Mouse (Mus musculus) erythroblast, embryonic 14.5 days (primary cell): Measurements from ENCODE around the gene Slc25a17. TPM values are rescaled to one million over a fixed set of nuclear protein-coding genes. Genes with fewer than 3 reads are reported as not detected.

Experiments used
- H3K27me3 ChIP-seq: 2 replicates; pipeline ENCODE4 v1.6.1; 2012; ENCODE audit warnings: inconsistent platforms; ENCODE audit not compliant: control insufficient read depth
- H3K36me3 ChIP-seq: 2 replicates; pipeline ENCODE4 v1.6.1; 2012; ENCODE audit warnings: mild to moderate bottlenecking, inconsistent platforms; ENCODE audit not compliant: control insufficient read depth
- H3K4me1 ChIP-seq: 2 replicates; pipeline ENCODE4 v1.6.1; 2012; ENCODE audit warnings: inconsistent platforms; ENCODE audit not compliant: control insufficient read depth
- H3K4me3 ChIP-seq: replicated peaks from 2 replicates; pipeline ENCODE3; 2012; ENCODE audit warnings: moderate library complexity, mild to moderate bottlenecking, inconsistent platforms
- H3K9me3 ChIP-seq: 2 replicates; pipeline ENCODE4 v1.6.1; 2012; ENCODE audit warnings: low read length, inconsistent platforms, mixed read lengths; ENCODE audit not compliant: control insufficient read depth
- GATA1 ChIP-seq: IDR thresholded peaks from 2 replicates; pipeline ENCODE4 v1.6.1; 2012; ENCODE audit warnings: low read length, inconsistent platforms, mixed read lengths
- TAL1 ChIP-seq: IDR thresholded peaks from 3 replicates; pipeline ENCODE4 v1.6.1; 2012; ENCODE audit warnings: low read length, inconsistent platforms, mixed read lengths
- polyA plus RNA-seq: library from polyadenylated mRNA; stranded (reverse); fragments of >175 nt; gene quantifications from 2 replicates; pipeline ENCODE4 v1.2.3, GENCODE M21; 2012

Slc25a17 gene
- polyA plus RNA-seq, 1 experiment: 0.54 TPM

DNA sequence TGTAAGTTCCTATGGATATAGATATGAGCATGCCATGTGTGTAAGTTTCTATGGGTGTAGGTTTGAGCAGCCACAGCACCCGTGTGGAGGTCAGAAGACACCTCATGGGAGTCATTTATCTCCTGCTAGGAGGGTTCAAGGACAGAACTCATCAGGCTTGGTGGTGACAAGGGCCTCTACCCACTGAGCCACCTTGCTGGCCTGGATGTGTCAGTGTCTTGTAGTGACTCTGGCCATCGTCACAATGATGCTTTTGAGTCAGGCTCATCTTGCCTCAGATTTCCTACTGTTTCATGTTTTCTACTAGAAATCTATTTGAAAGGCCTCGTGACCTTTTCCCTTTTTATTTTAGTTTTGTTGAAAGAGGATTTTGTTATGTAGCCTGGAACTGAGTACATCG is 61.1 kb downstream of the Slc25a17 start:
- Histone ChIP-seq H3K27me3 (no peaks in the 10 kb centered on the region), H3K36me3 (no peaks in the 10 kb centered on the region), H3K9me3 (no peaks in the 10 kb centered on the region; the same call in none of the 2 replicates), H3K4me1 (peaks cover 2% of the 10 kb centered on the region; the same call in 1 of the 2 replicates), H3K4me3 (no peak overlapping the region)
- TF ChIP-seq TAL1 (no peak), GATA1 (no peak)

DNA sequence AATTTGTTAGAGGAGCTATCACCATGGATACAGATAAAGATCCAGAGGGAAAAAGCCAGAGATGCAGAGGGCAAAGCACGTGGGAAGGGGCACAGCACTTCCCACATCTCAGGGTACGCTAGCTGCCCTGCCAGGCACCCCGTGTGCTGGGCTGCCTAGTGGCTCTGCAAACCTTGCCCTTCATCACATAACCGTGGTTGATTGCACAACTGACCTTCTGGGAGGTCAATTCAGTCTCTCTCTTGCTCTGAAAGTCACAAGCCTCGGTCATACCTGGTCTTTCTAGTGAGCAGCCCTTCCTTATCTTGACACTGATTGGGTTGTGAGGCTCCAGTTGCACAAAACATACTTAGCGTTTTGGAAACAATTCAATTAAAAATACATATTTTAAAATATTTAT is 62.4 kb downstream of the Slc25a17 start:
- no peak for TF ChIP-seq GATA1
- no peak for TF ChIP-seq TAL1
- no peaks in the 10 kb centered on the region for H3K27me3 ChIP-seq
- H3K36me3 ChIP-seq: no peaks in the 10 kb centered on the region
- H3K4me3 ChIP-seq: no peak overlapping the region
- H3K9me3 ChIP-seq: no peaks in the 10 kb centered on the region; the same call in none of the 2 replicates
- peaks cover 2% of the 10 kb centered on the region; the same call in 1 of the 2 replicates for H3K4me1 ChIP-seq

DNA sequence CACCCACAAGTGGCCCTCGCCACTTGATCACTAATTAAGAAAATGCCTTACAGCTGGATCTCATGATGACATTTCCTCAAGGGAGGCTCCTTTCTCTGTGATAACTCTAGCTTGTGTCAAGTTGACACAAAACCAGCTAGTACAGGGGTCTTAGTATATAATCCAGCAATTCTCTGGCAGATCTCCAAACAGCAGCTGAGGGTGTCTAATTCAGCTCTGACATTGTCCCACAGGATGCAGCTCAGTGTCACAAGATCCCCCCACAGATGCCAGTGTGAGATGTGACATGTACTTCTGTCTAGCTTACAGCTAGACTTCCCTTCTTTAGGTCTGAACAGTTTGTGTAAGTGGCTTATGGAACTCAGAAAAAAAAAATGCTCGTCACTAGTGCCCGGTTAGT is 63.1 kb downstream of the Slc25a17 start:
- Histone ChIP-seq H3K9me3 (no peaks in the 10 kb centered on the region), H3K4me1 (peaks cover 2% of the 10 kb centered on the region; the same call in 1 of the 2 replicates), H3K27me3 (no peaks in the 10 kb centered on the region), H3K4me3 (no peak overlapping the region), H3K36me3 (no peaks in the 10 kb centered on the region)
- no peak for TF ChIP-seq TAL1
- TF ChIP-seq GATA1: no peak

DNA sequence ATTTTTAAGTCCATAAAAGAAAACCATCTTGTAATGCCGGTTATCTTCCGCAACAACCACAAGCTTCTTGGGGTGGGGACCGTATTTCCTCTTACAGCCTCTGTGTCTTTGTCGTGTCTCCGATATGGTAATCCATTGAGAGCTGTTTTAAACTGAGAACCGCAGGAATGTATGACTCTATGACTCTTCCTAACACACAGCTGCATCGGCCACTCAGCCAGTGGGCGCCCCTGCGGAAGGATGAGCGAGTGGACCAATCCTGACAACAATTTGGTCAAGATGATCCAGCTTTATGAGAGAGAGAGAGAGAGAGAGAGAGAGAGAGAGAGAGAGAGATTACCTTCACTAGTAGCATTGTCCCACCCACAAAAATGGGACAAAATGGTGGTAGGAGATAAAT is 65.7 kb downstream of the Slc25a17 start:
- H3K9me3 ChIP-seq: peaks cover 3% of the 10 kb centered on the region; the same call in 1 of the 2 replicates
- H3K4me3 ChIP-seq: no peak overlapping the region
- H3K36me3 ChIP-seq: no peaks in the 10 kb centered on the region
- no peaks in the 10 kb centered on the region for H3K27me3 ChIP-seq
- TF ChIP-seq TAL1: no peak
- no peak for TF ChIP-seq GATA1
- H3K4me1 ChIP-seq: no peaks in the 10 kb centered on the region

DNA sequence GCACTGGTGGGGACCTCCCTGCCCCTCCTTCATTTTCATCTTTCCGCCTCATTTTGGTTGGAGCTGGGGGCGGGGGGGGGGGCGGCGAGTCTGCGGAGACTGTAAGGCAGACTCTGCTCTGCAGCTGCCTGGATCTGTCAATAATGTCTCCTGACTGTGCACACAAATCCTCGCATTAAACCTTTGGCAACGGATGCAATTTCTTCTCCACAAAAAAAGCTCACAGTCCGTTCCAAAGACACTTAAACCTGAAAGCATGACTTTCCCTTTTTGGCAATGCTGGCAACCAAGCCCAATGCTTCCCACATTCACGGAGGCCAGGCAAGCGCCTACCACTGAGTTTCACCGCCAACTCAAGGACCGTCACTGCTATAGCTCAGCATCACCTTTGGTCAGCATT is 66.2 kb downstream of the Slc25a17 start:
- Histone ChIP-seq H3K4me1 (no peaks in the 10 kb centered on the region), H3K9me3 (peaks cover 3% of the 10 kb centered on the region; the same call in 1 of the 2 replicates), H3K27me3 (no peaks in the 10 kb centered on the region), H3K4me3 (no peak overlapping the region), H3K36me3 (no peaks in the 10 kb centered on the region)
- TF ChIP-seq GATA1: no peak
- TF ChIP-seq TAL1: no peak

DNA sequence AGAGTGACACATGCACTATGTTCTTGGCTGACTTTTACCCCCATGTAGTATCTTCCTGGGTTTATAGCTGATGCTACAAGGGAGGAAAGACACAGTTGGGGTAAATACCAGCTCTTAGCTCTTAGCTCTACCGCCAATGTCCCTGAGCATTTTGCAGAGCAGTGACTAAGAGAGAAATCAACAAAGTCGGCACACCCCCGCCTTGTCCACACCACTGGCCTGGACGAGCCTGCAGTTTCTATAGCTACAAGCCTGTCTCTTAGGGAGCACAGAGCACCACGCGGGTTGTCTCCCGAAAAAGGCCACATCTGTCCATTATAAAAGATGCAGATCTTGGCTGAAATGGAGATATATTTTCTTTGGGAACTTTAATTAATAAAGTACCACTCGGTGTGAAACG is 69.9 kb downstream of the Slc25a17 start:
- no peak for TF ChIP-seq TAL1
- no peak for TF ChIP-seq GATA1
- Histone ChIP-seq H3K4me1 (no peaks in the 10 kb centered on the region), H3K27me3 (no peaks in the 10 kb centered on the region), H3K36me3 (no peaks in the 10 kb centered on the region), H3K9me3 (peaks cover 3% of the 10 kb centered on the region; the same call in 1 of the 2 replicates), H3K4me3 (no peak overlapping the region)

DNA sequence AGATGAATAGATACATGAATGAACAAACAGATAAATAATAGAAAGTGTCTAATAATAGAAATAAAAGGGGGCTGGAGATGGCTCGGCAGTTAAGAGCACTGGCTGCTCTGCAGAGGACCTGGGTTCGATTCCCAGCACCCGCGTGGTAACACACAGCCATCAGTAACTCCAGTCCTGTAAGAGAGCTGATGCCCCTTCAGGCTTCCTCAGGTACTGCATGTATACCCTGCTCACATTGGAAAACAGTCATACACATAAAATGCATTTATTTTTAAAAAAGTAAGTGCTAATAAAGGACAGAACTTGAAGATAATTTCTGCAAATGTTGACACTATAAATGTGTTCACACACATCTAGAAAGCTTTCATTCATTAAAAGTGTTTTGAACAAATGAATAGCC is 70.4 kb downstream of the Slc25a17 start:
- H3K4me3 ChIP-seq: no peak overlapping the region
- no peaks in the 10 kb centered on the region for H3K36me3 ChIP-seq
- TF ChIP-seq GATA1: no peak
- TF ChIP-seq TAL1: no peak
- H3K27me3 ChIP-seq: no peaks in the 10 kb centered on the region
- peaks cover 3% of the 10 kb centered on the region; the same call in 1 of the 2 replicates for H3K9me3 ChIP-seq
- H3K4me1 ChIP-seq: no peaks in the 10 kb centered on the region

DNA sequence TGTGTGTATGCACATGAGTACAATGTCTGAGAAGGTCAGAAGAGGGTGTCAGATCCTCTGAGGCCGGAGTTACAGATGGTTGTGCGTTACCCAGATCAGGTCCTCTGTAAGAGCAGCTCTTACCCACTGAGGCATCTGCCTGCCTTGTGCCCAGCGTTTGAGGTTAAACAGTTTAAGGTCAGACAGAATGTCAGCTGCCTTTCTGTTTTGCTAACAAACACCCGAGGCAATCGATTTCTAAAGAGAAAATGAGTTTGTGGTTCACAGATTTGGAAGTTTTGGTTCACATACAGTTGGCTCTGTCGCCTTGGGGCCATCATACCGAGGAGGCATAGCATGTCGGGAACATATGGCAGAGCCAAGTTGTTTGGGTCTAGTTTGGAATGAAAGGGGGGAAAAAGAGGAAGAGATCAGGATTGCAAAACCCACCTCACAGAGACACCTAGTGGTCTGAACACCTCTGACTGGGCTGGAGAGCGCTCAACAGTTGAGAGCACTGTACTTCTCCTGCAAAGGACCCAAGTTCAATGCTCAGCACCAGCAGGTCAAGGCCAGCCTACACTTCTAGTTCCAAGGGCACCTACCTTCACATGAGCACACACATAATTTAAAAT is 76.4 kb downstream of the Slc25a17 start:
- Histone ChIP-seq H3K36me3 (no peaks in the 10 kb centered on the region), H3K4me1 (no peaks in the 10 kb centered on the region), H3K9me3 (no peaks in the 10 kb centered on the region), H3K27me3 (no peaks in the 10 kb centered on the region), H3K4me3 (no peak overlapping the region)
- no peak for TF ChIP-seq TAL1
- no peak for TF ChIP-seq GATA1

DNA sequence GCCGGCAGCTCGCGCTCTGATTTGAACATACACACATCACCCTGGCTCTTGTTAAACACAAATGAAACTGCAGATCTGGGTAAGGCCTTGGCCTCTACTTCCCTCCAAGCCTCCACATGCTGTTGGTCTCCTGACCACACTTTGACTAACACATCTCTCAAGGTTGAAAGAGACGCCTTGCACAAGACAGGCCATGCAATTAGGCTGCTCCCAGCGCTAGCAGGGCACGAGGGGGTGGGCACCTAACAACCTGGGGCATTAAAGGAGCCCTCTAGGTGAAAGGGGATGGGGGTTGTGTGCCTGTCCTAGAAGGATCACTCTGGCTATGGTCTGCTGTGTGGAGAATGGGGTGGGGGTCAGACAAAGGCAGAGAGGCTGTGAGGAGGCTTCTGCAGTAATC is 81.9 kb downstream of the Slc25a17 start:
- no peak overlapping the region for H3K4me3 ChIP-seq
- H3K4me1 ChIP-seq: no peaks in the 10 kb centered on the region
- H3K27me3 ChIP-seq: no peaks in the 10 kb centered on the region
- no peak for TF ChIP-seq TAL1
- no peaks in the 10 kb centered on the region for H3K9me3 ChIP-seq
- no peaks in the 10 kb centered on the region for H3K36me3 ChIP-seq

DNA sequence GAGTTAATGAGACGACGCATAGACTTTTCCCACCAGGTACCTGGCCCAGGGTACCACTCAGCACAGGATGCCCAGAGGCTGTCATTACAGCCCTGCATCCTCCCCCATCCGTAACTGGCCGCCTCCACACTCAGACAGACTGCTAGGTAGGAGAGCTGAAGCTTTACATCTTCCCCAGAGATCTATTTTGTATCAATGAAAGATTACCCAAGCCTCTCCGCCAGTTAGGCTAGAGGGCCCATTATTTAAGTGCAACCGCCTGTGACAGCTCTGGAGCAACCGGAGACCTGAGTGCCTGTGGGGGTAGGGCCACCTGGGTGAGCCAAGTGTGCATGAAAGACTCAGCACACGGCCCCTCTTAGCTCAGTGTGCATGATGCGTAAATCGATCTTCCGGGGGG is 82.7 kb downstream of the Slc25a17 start:
- no peak for TF ChIP-seq GATA1
- TF ChIP-seq TAL1: no peak
- Histone ChIP-seq H3K4me1 (no peaks in the 10 kb centered on the region), H3K4me3 (no peak overlapping the region), H3K9me3 (no peaks in the 10 kb centered on the region), H3K27me3 (no peaks in the 10 kb centered on the region), H3K36me3 (no peaks in the 10 kb centered on the region)
